Mouse (Mus musculus) midbrain, postnatal 0 days (tissue): Measurements from ENCODE around the gene Rasal2. TPM values are rescaled to one million over a fixed set of nuclear protein-coding genes. Genes with fewer than 3 reads are reported as not detected.
"Not testable (repeated sequence)": the region's sequence is repeated elsewhere in the genome, so short reads cannot be mapped to it uniquely, and the experiment has no call there.

Experiments used
- ATAC-seq: fragments of 200-750 bp; cut with Nextera tagmentation; 2 replicates; pipeline ENCODE4 v1.8.0; 2017; ENCODE audit warnings: moderate number of reproducible peaks, mild to moderate bottlenecking, moderate TSS enrichment, moderate library complexity; ENCODE audit not compliant: low FRiP score
- DNase-seq: peaks from one replicate; pipeline ENCODE4 v3.0.0-alpha.2; 2015; ENCODE audit warnings: low spot score
- H3K27ac ChIP-seq: fragments of 300-500 bp; sonication (generic); 2 replicates; pipeline ENCODE4 v1.5.1; 2014; ENCODE audit warnings: low read depth, mild to moderate bottlenecking, low read length, mixed read lengths
- H3K27me3 ChIP-seq: fragments of 300-500 bp; sonication (generic); 2 replicates; pipeline ENCODE4 v1.6.1; 2014; ENCODE audit warnings: low read length, control low read depth, mixed read lengths; ENCODE audit not compliant: insufficient read depth
- H3K36me3 ChIP-seq: fragments of 300-500 bp; sonication (generic); 2 replicates; pipeline ENCODE4 v1.6.1; 2014; ENCODE audit warnings: low read length, control low read depth, mixed read lengths; ENCODE audit not compliant: insufficient read depth
- H3K4me1 ChIP-seq: fragments of 300-500 bp; sonication (generic); 2 replicates; pipeline ENCODE4 v1.6.1; 2014; ENCODE audit warnings: mild to moderate bottlenecking, control low read depth, antibody characterized with exemption, low read length, mixed read lengths; ENCODE audit not compliant: insufficient read depth
- H3K4me2 ChIP-seq: fragments of 300-500 bp; sonication (generic); 2 replicates; pipeline ENCODE4 v1.6.1; 2014; ENCODE audit warnings: low read depth, mild to moderate bottlenecking, low read length, mixed read lengths; ENCODE audit not compliant: poor library complexity, severe bottlenecking
- H3K4me3 ChIP-seq: fragments of 300-500 bp; sonication (generic); 2 replicates; pipeline ENCODE4 v1.5.1; 2014; ENCODE audit warnings: low read depth, mild to moderate bottlenecking, low read length, moderate library complexity
- H3K9ac ChIP-seq: fragments of 300-500 bp; sonication (generic); replicated peaks from 2 replicates; pipeline ENCODE4 v1.6.1; 2014; ENCODE audit warnings: mild to moderate bottlenecking, low read length, moderate library complexity, mixed read lengths; ENCODE audit not compliant: poor library complexity, severe bottlenecking
- H3K9me3 ChIP-seq: fragments of 300-500 bp; sonication (generic); 2 replicates; pipeline ENCODE4 v1.6.1; 2016; ENCODE audit warnings: low read length, control low read depth
- CTCF ChIP-seq: IDR thresholded peaks from 2 replicates; pipeline ENCODE4 v1.5.1; 2016; ENCODE audit warnings: antibody characterized with exemption, mild to moderate bottlenecking
- WGBS: fragments of 180-500 bp; shearing (Covaris S2); extraction: QIAGEN DNeasy Blood & Tissue Kit; methylation state at CpG from one replicate; pipeline ENCODE4 v1.1.7; 2014; 5-methylcytosine and 5-hydroxymethylcytosine counted together
- polyA plus RNA-seq: library from polyadenylated mRNA; unstranded; fragments of >200 nt; fragmentation: Nextera tagmentation; extraction: Ambion mirVana; gene quantifications from 2 replicates; pipeline ENCODE4 v1.2.1, GENCODE M21; 2015
- total RNA-seq: library from RNA; depleted of rRNA; stranded (reverse); fragments of >200 nt; gene quantifications from 2 replicates; pipeline ENCODE4 v1.2.3, GENCODE M21; 2014

The Rasal2 gene
- total and polyA plus RNA-seq, 2 experiments from 2014 or later = 36.3 to 41.2 TPM

- Histone ChIP-seq H3K9me3 (no peaks in the 10 kb centered on the region), H3K4me3 (peak overlapping the region; percentile 49), H3K27ac (peak overlapping the region; percentile 90), H3K4me2 (peak overlapping the region; percentile 60), H3K9ac (peak overlapping the region; percentile 83), H3K4me1 (no peaks in the 10 kb centered on the region; the same call in none of the 2 replicates), H3K27me3 (no peaks in the 10 kb centered on the region), H3K36me3 (no peaks in the 10 kb centered on the region)
- TF ChIP-seq CTCF = no peak
- DNase-seq = peak; percentile 69
- peak; percentile 74 for ATAC-seq
- WGBS = 15% methylated on average over 5 of the region's 5 CpGs
Observed at GRCm38 (mm10) chr1:157244453-157244790, 168.0 kb downstream of the Rasal2 start.

- 8% methylated on average over 7 of the region's 7 CpGs for WGBS
- peak; percentile 50; the same call in 1 of the 2 replicates for ATAC-seq
- peak overlapping the region; percentile 83 for H3K9ac ChIP-seq
Observed at GRCm38 (mm10) chr1:157243576-157244452, 168.6 kb downstream of the Rasal2 start.

GRCm38 (mm10) chr1:157239687-157240086 is 172.7 kb downstream of the Rasal2 start:
- 97% methylated on average over 1 of the region's 1 CpGs for WGBS
- Histone ChIP-seq H3K27ac (no peak overlapping the region), H3K4me1 (no peaks in the 10 kb centered on the region; the same call in none of the 2 replicates), H3K27me3 (no peaks in the 10 kb centered on the region), H3K4me3 (no peak overlapping the region), H3K9ac (no peak overlapping the region), H3K9me3 (no peaks in the 10 kb centered on the region), H3K36me3 (no peaks in the 10 kb centered on the region), H3K4me2 (no peak overlapping the region)
- ATAC-seq (no peak), DNase-seq (no peak)
- no peak for TF ChIP-seq CTCF

More at GRCm38 (mm10) chr1:157243576-157244452, 168.6 kb downstream of the Rasal2 start:
- H3K4me3 ChIP-seq = peak overlapping the region; percentile 49
- peak overlapping the region; percentile 60 for H3K4me2 ChIP-seq
- H3K9me3 ChIP-seq = no peaks in the 10 kb centered on the region
- no peaks in the 10 kb centered on the region for H3K27me3 ChIP-seq
- peak; percentile 44 for DNase-seq
- no peak for TF ChIP-seq CTCF
- H3K36me3 ChIP-seq = no peaks in the 10 kb centered on the region
- H3K27ac ChIP-seq = peak overlapping the region; percentile 90
- no peaks in the 10 kb centered on the region; the same call in none of the 2 replicates for H3K4me1 ChIP-seq

GRCm38 (mm10) chr1:157236650-157237344 is 175.6 kb downstream of the Rasal2 start:
- H3K4me3 ChIP-seq, H3K9ac ChIP-seq, H3K27ac ChIP-seq, H3K27me3 ChIP-seq, H3K4me2 ChIP-seq, H3K4me1 ChIP-seq, H3K36me3 ChIP-seq, DNase-seq, H3K9me3 ChIP-seq, ATAC-seq: not testable (repeated sequence)
- WGBS = 95% methylated on average over 4 of the region's 4 CpGs

GRCm38 (mm10) chr1:157233451-157233850 is 178.9 kb downstream of the Rasal2 start:
- H3K36me3 ChIP-seq = no peaks in the 10 kb centered on the region
- H3K9me3 ChIP-seq = no peaks in the 10 kb centered on the region
- H3K4me2 ChIP-seq = no peak overlapping the region
- no peak overlapping the region for H3K27ac ChIP-seq
- H3K4me3 ChIP-seq = no peak overlapping the region
- ATAC-seq (no peak), DNase-seq (no peak)
- H3K4me1 ChIP-seq = no peaks in the 10 kb centered on the region
- no peak for TF ChIP-seq CTCF
- 85% methylated on average over 2 of the region's 2 CpGs for WGBS
- no peak overlapping the region for H3K9ac ChIP-seq
- H3K27me3 ChIP-seq = no peaks in the 10 kb centered on the region

- no peak for TF ChIP-seq CTCF
- no peak for ATAC-seq
- no peak for DNase-seq
- Histone ChIP-seq H3K4me2 (no peak overlapping the region), H3K27ac (no peak overlapping the region), H3K9ac (no peak overlapping the region), H3K4me3 (no peak overlapping the region), H3K4me1 (no peaks in the 10 kb centered on the region), H3K36me3 (no peaks in the 10 kb centered on the region), H3K9me3 (no peaks in the 10 kb centered on the region), H3K27me3 (no peaks in the 10 kb centered on the region)
- 66% methylated on average over 4 of the region's 4 CpGs for WGBS
Observed at GRCm38 (mm10) chr1:157232372-157232771, 180.0 kb downstream of the Rasal2 start.
